Mouse (Mus musculus): ENCODE data around the gene Oat. TPM values are rescaled to one million over a fixed set of nuclear protein-coding genes. Genes with fewer than 3 reads are reported as not detected.

Gene Oat
- polyA plus RNA-seq, 1 experiment from 2014 or later, result 406 TPM

DNA sequence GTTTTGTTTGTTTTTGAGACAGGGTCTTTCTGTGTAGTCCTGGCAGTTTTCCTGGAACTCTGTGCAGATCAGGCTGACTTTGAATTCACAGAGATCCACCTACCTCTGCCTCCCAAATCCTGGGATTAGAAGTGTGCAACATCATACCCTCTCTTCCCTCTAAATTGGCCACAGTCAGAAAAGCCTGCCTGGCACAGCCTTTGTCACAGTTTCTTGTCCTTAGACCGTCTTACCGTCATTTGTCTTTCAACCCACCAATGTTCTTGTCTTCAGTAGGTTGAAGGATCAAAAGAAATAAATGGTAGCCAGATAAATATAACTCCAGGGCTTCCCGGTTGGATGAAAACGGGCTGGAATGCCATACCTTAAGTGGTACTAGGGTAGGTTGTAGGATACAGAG, 28.5 kb upstream of the Oat start:
- no peak for ATAC-seq (ENCODE audit: insufficient read depth, low FRiP score, low read depth)
- 81% methylated on average over 4 of the region's 4 CpGs for WGBS
- H3K4me2 ChIP-seq, result no peak overlapping the region
- no peak overlapping the region for H3K27ac ChIP-seq
- H3K9me3 ChIP-seq, result no peaks in the 10 kb centered on the region
- H3K4me1 ChIP-seq, result no peaks in the 10 kb centered on the region
- H3K27me3 ChIP-seq (replicated peaks), result peaks cover 36% of the 10 kb centered on the region
- no peaks in the 10 kb centered on the region for H3K36me3 ChIP-seq
- H3K9ac ChIP-seq, result no peak overlapping the region
- no peak overlapping the region for H3K4me3 ChIP-seq (replicated peaks)

GRCm38 (mm10) chr7:132600926-132601325, 24.7 kb upstream of the Oat start:
- peaks cover 21% of the 10 kb centered on the region for H3K4me1 ChIP-seq
- no peak for ATAC-seq (ENCODE audit: insufficient read depth, low FRiP score, low read depth)
- no peak overlapping the region for H3K4me3 ChIP-seq (replicated peaks)
- H3K4me2 ChIP-seq, result no peak overlapping the region
- H3K27ac ChIP-seq, result no peak overlapping the region
- H3K9ac ChIP-seq, result no peak overlapping the region
- H3K27me3 ChIP-seq (replicated peaks), result peaks cover 74% of the 10 kb centered on the region
- H3K36me3 ChIP-seq, result no peaks in the 10 kb centered on the region
- no peaks in the 10 kb centered on the region for H3K9me3 ChIP-seq
- 10% methylated on average over 8 of the region's 8 CpGs for WGBS

DNA sequence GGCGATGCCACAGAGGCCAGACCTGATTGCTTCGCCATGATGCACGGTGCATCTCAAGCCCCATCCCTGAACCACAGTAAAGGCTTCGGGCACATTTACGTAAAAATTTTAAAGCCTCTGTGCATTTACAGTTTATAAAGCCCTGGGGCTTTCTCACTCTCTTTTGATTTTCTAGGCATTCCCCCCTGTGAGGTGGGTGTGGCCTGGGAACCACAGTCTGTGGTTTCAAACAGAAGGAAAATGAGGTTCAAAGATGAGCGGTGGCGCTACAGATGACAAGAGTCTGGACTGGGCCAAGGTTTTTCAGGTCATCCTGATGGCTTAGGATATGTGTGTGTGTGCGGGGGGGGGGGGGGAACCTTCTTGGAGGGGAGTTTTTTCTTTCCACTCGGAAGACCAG, 23.8 kb upstream of the Oat start:
- 4% methylated on average over 9 of the region's 9 CpGs for WGBS
- Histone ChIP-seq H3K4me3 (replicated peaks) (peak overlapping the region; percentile 22), H3K4me1 (peaks cover 21% of the 10 kb centered on the region), H3K27ac (no peak overlapping the region), H3K9ac (no peak overlapping the region), H3K27me3 (replicated peaks) (peaks cover 79% of the 10 kb centered on the region), H3K36me3 (no peaks in the 10 kb centered on the region), H3K4me2 (peak overlapping the region; percentile 63), H3K9me3 (no peaks in the 10 kb centered on the region)
- no peak for ATAC-seq (ENCODE audit: insufficient read depth, low FRiP score, low read depth)

DNA sequence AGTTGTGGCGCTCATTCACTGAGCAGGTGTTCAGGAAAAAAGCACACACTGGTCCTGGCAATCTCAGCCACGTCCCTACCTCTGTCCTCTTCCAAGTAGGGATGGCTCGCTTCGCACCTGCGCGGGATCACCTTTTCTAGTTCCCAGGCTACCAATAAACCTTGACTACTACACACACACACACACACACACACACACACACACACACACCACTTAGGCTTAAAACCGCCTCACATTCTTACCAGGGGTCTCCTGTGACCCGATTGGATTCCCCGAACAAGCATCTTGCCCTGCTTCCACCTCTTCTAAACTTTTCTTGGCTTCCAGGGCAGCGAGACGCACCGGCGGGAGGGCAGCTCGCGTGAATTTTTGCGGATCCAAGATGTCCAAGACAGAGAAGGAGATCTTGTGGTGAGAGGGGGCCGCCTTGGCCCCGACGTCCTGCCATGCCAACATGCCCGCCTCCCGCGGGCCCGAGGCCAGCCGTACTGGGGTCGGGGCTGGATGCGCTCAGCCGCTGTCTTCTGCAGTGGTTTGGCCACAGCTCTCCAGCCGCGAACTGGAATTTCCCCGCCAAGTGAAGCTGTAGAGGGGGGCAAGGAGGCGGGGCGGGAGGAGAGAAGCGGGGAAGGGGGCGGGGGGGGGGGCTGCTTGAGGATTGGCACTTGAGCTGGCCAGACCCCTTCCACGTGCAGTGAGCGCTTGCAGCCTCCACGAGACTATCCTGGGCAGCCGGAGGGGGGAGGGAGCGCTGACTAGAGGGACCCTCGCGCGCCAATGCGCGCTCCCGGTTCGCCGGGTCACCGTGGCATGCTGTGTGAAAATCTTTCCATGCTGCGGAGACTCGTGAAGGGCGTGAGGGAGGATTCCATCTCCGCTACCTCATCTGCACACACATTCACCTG, 23.1 kb upstream of the Oat start, which contains the start of gene Nkx1-2:
Gene Nkx1-2, minus strand, starts transcription at position 567 of the 905 bp plus-strand sequence.
- H3K27me3 ChIP-seq (replicated peaks), result peaks cover 79% of the 10 kb centered on the region
- H3K4me1 ChIP-seq, result peaks cover 21% of the 10 kb centered on the region
- H3K4me2 ChIP-seq, result peak within 1 kb of the TSS; percentile 63
- H3K9me3 ChIP-seq, result no peaks in the 10 kb centered on the region
- H3K4me3 ChIP-seq (replicated peaks), result peak within 1 kb of the TSS; percentile 22
- H3K36me3 ChIP-seq, result no peaks in the 10 kb centered on the region
- WGBS, result 1% methylated on average over 51 of the region's 52 CpGs
- ATAC-seq (ENCODE audit: insufficient read depth, low FRiP score, low read depth), result no peak
- no peak within 1 kb of the TSS for H3K27ac ChIP-seq
- H3K9ac ChIP-seq, result no peak within 1 kb of the TSS

GRCm38 (mm10) chr7:132597251-132598041, 21.2 kb upstream of the Oat start:
- Histone ChIP-seq H3K27ac (no peak overlapping the region), H3K9me3 (no peaks in the 10 kb centered on the region), H3K4me1 (peaks cover 21% of the 10 kb centered on the region), H3K27me3 (replicated peaks) (peaks cover 70% of the 10 kb centered on the region), H3K4me2 (peak overlapping the region; percentile 83), H3K36me3 (no peaks in the 10 kb centered on the region), H3K9ac (no peak overlapping the region), H3K4me3 (replicated peaks) (peak overlapping the region; percentile 45)
- WGBS, result under 1% methylated on average over 59 of the region's 60 CpGs
- ATAC-seq (ENCODE audit: insufficient read depth, low FRiP score, low read depth), result peak; percentile 25; the same call in 1 of the 2 replicates

DNA sequence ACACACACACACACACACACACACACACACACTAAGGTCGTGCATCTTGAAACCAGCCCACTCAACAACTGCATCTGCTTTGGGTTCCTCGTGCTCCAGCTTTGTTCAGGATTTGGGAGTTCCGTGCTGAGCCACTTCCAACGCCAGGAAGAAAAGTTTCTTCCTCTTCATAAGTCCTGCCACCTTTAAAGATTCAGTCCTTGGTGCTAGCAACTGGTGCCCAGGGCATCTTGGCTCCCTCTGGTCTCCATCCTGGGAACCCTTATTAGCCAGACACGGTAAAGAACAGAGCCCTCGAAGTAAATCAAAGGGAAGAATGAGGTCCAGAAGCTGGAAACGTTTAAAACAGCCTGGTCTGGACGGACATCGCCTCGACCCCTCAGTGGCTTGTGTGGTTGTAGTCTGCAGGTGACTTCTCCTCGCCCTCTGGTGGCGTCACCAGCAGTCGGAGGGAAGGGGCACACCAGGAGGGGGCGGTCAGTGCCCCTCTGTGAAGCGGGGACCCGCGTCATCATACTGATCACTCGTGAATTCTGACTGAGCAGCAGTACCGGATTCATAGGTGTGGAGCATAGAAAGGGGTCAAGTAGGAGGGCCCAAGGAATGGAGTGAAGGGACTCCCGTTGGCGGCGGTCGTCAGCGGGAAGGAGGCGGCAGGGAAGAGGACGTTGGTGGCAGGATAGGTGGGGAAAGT, 20.5 kb upstream of the Oat start:
- Histone ChIP-seq H3K9ac (no peak overlapping the region), H3K4me1 (peaks cover 21% of the 10 kb centered on the region), H3K4me3 (replicated peaks) (peak overlapping the region; percentile 45), H3K4me2 (peak overlapping the region; percentile 83), H3K9me3 (no peaks in the 10 kb centered on the region), H3K36me3 (no peaks in the 10 kb centered on the region), H3K27ac (no peak overlapping the region), H3K27me3 (replicated peaks) (peaks cover 62% of the 10 kb centered on the region)
- WGBS, result 11% methylated on average over 26 of the region's 26 CpGs
- ATAC-seq (ENCODE audit: insufficient read depth, low FRiP score, low read depth), result 0 out of 2 replicates have a peak, but pooled peaks have one; percentile 45

DNA sequence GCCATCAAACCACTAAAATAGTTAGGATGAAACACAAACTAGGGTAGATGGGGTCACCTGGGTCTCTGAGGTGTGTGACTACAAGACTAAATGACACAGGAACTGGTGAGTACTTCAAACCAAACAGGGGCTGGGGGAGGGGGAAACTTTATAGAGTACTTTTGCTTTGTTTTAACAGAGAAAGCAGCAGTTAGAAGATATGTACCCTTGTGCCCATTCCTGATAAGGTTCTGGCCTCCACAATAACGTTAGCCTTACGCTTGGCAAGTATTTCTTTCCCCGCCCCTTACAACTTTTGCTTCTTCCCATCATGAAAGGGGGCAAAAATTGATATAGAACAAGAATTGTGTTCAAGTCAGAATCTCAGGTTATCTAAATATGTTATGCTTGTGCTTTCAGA, 19.6 kb upstream of the Oat start:
- H3K9ac ChIP-seq, result no peak overlapping the region
- H3K9me3 ChIP-seq, result no peaks in the 10 kb centered on the region
- H3K36me3 ChIP-seq, result no peaks in the 10 kb centered on the region
- WGBS, result 74% methylated on average over 3 of the region's 3 CpGs
- no peak overlapping the region for H3K4me2 ChIP-seq
- no peak overlapping the region for H3K4me3 ChIP-seq (replicated peaks)
- H3K4me1 ChIP-seq, result peaks cover 21% of the 10 kb centered on the region
- H3K27me3 ChIP-seq (replicated peaks), result peaks cover 53% of the 10 kb centered on the region
- H3K27ac ChIP-seq, result no peak overlapping the region
- no peak for ATAC-seq (ENCODE audit: insufficient read depth, low FRiP score, low read depth)

- Histone ChIP-seq H3K4me3 (replicated peaks) (no peak overlapping the region), H3K4me2 (no peak overlapping the region), H3K9ac (no peak overlapping the region), H3K4me1 (peaks cover 20% of the 10 kb centered on the region), H3K27ac (no peak overlapping the region), H3K27me3 (replicated peaks) (peaks cover 38% of the 10 kb centered on the region), H3K36me3 (no peaks in the 10 kb centered on the region), H3K9me3 (no peaks in the 10 kb centered on the region)
- 93% methylated on average over 2 of the region's 2 CpGs for WGBS
- no peak for ATAC-seq (ENCODE audit: insufficient read depth, low FRiP score, low read depth)
Measured at GRCm38 (mm10) chr7:132594325-132594724, 18.1 kb upstream of the Oat start.

- Histone ChIP-seq H3K4me1 (peaks cover 17% of the 10 kb centered on the region), H3K4me3 (replicated peaks) (no peak overlapping the region), H3K9ac (no peak overlapping the region), H3K36me3 (no peaks in the 10 kb centered on the region), H3K4me2 (no peak overlapping the region), H3K27me3 (replicated peaks) (peaks cover 33% of the 10 kb centered on the region), H3K9me3 (no peaks in the 10 kb centered on the region), H3K27ac (no peak overlapping the region)
- ATAC-seq (ENCODE audit: insufficient read depth, low FRiP score, low read depth), result no peak
- WGBS, result 65% methylated on average over 2 of the region's 2 CpGs
Measured at GRCm38 (mm10) chr7:132593762-132594161, 17.6 kb upstream of the Oat start.

- no peak overlapping the region for H3K4me2 ChIP-seq
- no peaks in the 10 kb centered on the region for H3K9me3 ChIP-seq
- H3K4me3 ChIP-seq (replicated peaks), result no peak overlapping the region
- no peaks in the 10 kb centered on the region for H3K27me3 ChIP-seq (replicated peaks)
- no peak overlapping the region for H3K27ac ChIP-seq
- 49% methylated on average over 5 of the region's 5 CpGs for WGBS
- H3K4me1 ChIP-seq, result no peaks in the 10 kb centered on the region
- H3K9ac ChIP-seq, result no peak overlapping the region
- no peaks in the 10 kb centered on the region for H3K36me3 ChIP-seq
- no peak for ATAC-seq (ENCODE audit: insufficient read depth, low FRiP score, low read depth)
Measured at GRCm38 (mm10) chr7:132589610-132590009, 13.4 kb upstream of the Oat start.

GRCm38 (mm10) chr7:132587167-132587566, 11.0 kb upstream of the Oat start:
- Histone ChIP-seq H3K4me3 (replicated peaks) (no peak overlapping the region), H3K4me1 (no peaks in the 10 kb centered on the region), H3K27me3 (replicated peaks) (no peaks in the 10 kb centered on the region), H3K27ac (no peak overlapping the region), H3K9ac (no peak overlapping the region), H3K4me2 (no peak overlapping the region), H3K36me3 (no peaks in the 10 kb centered on the region), H3K9me3 (no peaks in the 10 kb centered on the region)
- WGBS, result 45% methylated on average over 5 of the region's 5 CpGs
- ATAC-seq (ENCODE audit: insufficient read depth, low FRiP score, low read depth), result no peak

Data from stomach, embryonic 15.5 days (tissue).